Mouse (Mus musculus): ENCODE measurements around the gene Plxnb2.

GRCm38 (mm10) chr15:89152312-89152711 is 28.3 kb downstream of the Plxnb2 start:
- TF ChIP-seq CTCF (IDR thresholded peaks at IDR 0.05) (no peak), POLR2A (IDR thresholded peaks at IDR 0.05; ENCODE audit: insufficient read depth, low read depth, low read length) (no peak)

Measured in heart, adult 2 months (tissue).